Mouse (Mus musculus): ENCODE data around the gene Agpat3. TPM values are rescaled to one million over a fixed set of nuclear protein-coding genes. Genes with fewer than 3 reads are reported as not detected.

The Agpat3 gene
- polyA plus RNA-seq, 1 experiment from 2014 or later: 46.1 TPM

GRCm38 (mm10) chr10:78383567-78383966 lies 31.3 kb upstream of the Agpat3 start:
- no peak overlapping the region for H3K9ac ChIP-seq
- 0 out of 2 replicates have a peak, but pooled peaks cover 4% of the 10 kb centered on the region for H3K27me3 ChIP-seq (replicated peaks)
- H3K4me1 ChIP-seq (replicated peaks): no peaks in the 10 kb centered on the region
- no peak overlapping the region for H3K27ac ChIP-seq (ENCODE audit: poor library complexity, severe bottlenecking)
- 67% methylated on average over 3 of the region's 3 CpGs for WGBS
- no peak overlapping the region for H3K4me2 ChIP-seq
- no peaks in the 10 kb centered on the region for H3K36me3 ChIP-seq
- H3K9me3 ChIP-seq (replicated peaks): peaks cover 1% of the 10 kb centered on the region; the same call in 1 of the 2 replicates
- no peak for ATAC-seq (ENCODE audit: insufficient number of reproducible peaks, low FRiP score)
- no peak overlapping the region for H3K4me3 ChIP-seq

GRCm38 (mm10) chr10:78378516-78378915 lies 26.2 kb upstream of the Agpat3 start:
- H3K27me3 ChIP-seq (replicated peaks): 0 out of 2 replicates have a peak, but pooled peaks cover 6% of the 10 kb centered on the region
- H3K4me1 ChIP-seq (replicated peaks): no peaks in the 10 kb centered on the region
- ATAC-seq (ENCODE audit: insufficient number of reproducible peaks, low FRiP score): no peak
- peaks cover 7% of the 10 kb centered on the region for H3K9me3 ChIP-seq (replicated peaks)
- H3K27ac ChIP-seq (ENCODE audit: poor library complexity, severe bottlenecking): no peak overlapping the region
- H3K36me3 ChIP-seq: no peaks in the 10 kb centered on the region
- WGBS: 94% methylated on average over 7 of the region's 7 CpGs
- no peak overlapping the region for H3K4me3 ChIP-seq
- H3K9ac ChIP-seq: no peak overlapping the region
- no peak overlapping the region for H3K4me2 ChIP-seq

DNA sequence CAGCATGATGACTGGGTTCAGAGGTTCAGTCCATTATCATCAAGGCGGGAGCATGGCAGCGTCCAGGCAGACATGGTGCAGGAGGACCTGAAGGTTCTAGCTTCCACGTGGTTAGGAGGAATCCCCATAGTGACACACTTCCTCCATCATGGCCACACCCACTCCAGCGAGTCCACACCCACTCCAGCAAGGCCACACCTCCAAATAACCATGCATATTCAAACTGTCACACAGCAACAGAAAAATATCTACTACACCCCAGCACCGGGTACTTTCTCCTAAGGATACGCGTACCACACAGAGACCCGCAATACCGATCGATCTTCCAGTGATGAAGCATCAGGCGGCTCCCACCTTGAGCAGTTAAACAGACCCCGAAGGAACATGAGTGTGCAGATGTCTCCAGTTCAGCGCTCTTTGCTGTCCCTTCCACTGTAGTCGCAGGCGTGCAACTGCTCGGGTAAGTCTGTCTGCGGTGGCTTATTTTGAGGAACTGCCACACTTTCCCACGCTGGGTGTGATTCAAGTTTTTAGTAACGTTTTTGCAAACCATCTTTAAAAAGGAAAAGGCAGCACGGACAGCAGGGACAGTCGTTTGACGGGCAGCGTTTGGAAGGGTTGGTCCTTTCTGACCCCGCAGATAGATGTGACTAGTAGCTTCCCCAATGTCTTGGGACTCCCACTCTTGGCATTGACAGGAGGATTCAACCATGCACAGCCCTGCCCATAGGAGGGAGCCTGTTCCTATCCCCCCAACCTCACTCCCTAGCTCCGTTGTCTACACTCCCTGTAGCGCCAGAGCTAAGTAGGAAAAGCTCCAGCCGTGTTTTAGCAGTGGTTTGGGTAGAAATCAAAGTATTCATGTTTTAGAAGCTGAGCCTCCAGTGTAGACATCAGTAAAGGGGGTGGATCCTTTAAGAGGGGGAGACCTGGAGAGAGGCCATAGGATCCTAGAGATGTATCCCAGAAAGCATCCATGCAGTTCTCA lies 20.7 kb upstream of the Agpat3 start:
- Histone ChIP-seq H3K27ac (ENCODE audit: poor library complexity, severe bottlenecking) (no peak overlapping the region), H3K4me3 (no peak overlapping the region), H3K36me3 (no peaks in the 10 kb centered on the region), H3K4me1 (replicated peaks) (no peaks in the 10 kb centered on the region), H3K9ac (no peak overlapping the region), H3K4me2 (no peak overlapping the region), H3K9me3 (replicated peaks) (peaks cover 9% of the 10 kb centered on the region; the same call in 1 of the 2 replicates), H3K27me3 (replicated peaks) (peaks cover 22% of the 10 kb centered on the region; the same call in 1 of the 2 replicates)
- ATAC-seq (ENCODE audit: insufficient number of reproducible peaks, low FRiP score): no peak
- 63% methylated on average over 27 of the region's 27 CpGs for WGBS

GRCm38 (mm10) chr10:78371746-78372145 lies 19.5 kb upstream of the Agpat3 start:
- 80% methylated on average over 6 of the region's 6 CpGs for WGBS
- 0 out of 2 replicates have a peak, but pooled peaks have one; percentile 39 for ATAC-seq (ENCODE audit: insufficient number of reproducible peaks, low FRiP score)
- Histone ChIP-seq H3K27me3 (replicated peaks) (peaks cover 24% of the 10 kb centered on the region; the same call in 1 of the 2 replicates), H3K4me3 (no peak overlapping the region), H3K4me1 (replicated peaks) (peaks cover 7% of the 10 kb centered on the region), H3K9me3 (replicated peaks) (peaks cover 9% of the 10 kb centered on the region; the same call in 1 of the 2 replicates), H3K36me3 (no peaks in the 10 kb centered on the region), H3K4me2 (no peak overlapping the region), H3K27ac (ENCODE audit: poor library complexity, severe bottlenecking) (no peak overlapping the region), H3K9ac (no peak overlapping the region)

DNA sequence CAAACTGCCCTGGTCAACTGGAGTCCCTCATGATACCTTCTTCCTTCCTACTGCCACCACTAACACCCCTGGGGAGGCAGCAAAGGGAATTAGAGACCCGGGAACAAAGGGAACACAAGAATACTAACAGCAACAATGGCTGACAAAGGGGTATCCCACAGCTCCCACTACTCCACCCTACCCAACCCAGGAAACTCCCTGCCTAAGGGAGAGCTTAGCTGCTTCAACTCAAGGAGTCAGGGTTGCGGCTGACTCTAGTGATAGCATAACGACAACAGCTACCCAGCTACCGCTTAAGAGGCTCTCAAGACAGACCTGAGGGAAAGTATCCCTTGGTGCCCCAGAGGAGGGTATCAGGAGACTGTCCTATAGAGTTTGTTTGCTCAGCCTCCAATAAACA lies 15.3 kb upstream of the Agpat3 start:
- no peaks in the 10 kb centered on the region for H3K36me3 ChIP-seq
- H3K4me1 ChIP-seq (replicated peaks): peaks cover 20% of the 10 kb centered on the region
- H3K9me3 ChIP-seq (replicated peaks): peaks cover 7% of the 10 kb centered on the region; the same call in 1 of the 2 replicates
- no peak overlapping the region for H3K27ac ChIP-seq (ENCODE audit: poor library complexity, severe bottlenecking)
- H3K4me3 ChIP-seq: no peak overlapping the region
- H3K27me3 ChIP-seq (replicated peaks): peaks cover 14% of the 10 kb centered on the region; the same call in 1 of the 2 replicates
- no peak for ATAC-seq (ENCODE audit: insufficient number of reproducible peaks, low FRiP score)
- 40% methylated on average over 4 of the region's 4 CpGs for WGBS
- H3K9ac ChIP-seq: no peak overlapping the region
- H3K4me2 ChIP-seq: no peak overlapping the region

DNA sequence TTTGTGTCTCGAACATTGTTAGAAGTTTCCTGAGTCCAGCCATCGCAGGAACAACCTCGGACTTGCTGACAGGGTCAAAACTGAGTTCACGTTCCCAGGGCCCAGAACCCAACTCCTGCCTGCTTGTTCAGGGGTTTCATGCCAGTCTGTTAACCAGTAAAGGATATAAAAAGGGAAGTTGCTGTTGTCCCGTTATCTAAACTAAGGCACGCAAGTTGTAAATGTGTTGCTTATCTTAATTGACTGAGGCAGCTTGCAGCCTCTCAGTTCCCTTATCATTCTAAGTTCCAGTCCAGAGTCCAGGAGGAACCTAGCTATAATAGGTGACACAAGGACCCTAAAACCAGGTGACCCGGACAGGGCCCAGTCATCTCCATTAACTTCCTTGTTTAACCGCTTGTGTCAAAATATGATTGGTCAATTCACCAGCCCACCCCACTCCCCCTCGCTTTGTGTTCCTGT lies 14.6 kb upstream of the Agpat3 start:
- Histone ChIP-seq H3K4me2 (peak overlapping the region; percentile 43), H3K27ac (ENCODE audit: poor library complexity, severe bottlenecking) (peak overlapping the region; percentile 17; the same call in 1 of the 2 replicates)
- ATAC-seq (ENCODE audit: insufficient number of reproducible peaks, low FRiP score): no peak; the same call in none of the 2 replicates

GRCm38 (mm10) chr10:78366195-78366834 lies 14.0 kb upstream of the Agpat3 start:
- peak overlapping the region; percentile 17; the same call in 1 of the 2 replicates for H3K27ac ChIP-seq (ENCODE audit: poor library complexity, severe bottlenecking)
- 33% methylated on average over 5 of the region's 5 CpGs for WGBS
- H3K4me1 ChIP-seq (replicated peaks): peaks cover 20% of the 10 kb centered on the region
- H3K4me2 ChIP-seq: peak overlapping the region; percentile 43
- H3K4me3 ChIP-seq: no peak overlapping the region
- H3K9ac ChIP-seq: no peak overlapping the region
- no peak for ATAC-seq (ENCODE audit: insufficient number of reproducible peaks, low FRiP score)
- H3K36me3 ChIP-seq: no peaks in the 10 kb centered on the region
- peaks cover 14% of the 10 kb centered on the region; the same call in 1 of the 2 replicates for H3K27me3 ChIP-seq (replicated peaks)
- H3K9me3 ChIP-seq (replicated peaks): peaks cover 7% of the 10 kb centered on the region; the same call in 1 of the 2 replicates

More for the DNA sequence above, 14.6 kb upstream of the Agpat3 start:
- 18% methylated on average over 9 of the region's 9 CpGs for WGBS
- peaks cover 7% of the 10 kb centered on the region; the same call in 1 of the 2 replicates for H3K9me3 ChIP-seq (replicated peaks)
- no peak overlapping the region for H3K9ac ChIP-seq
- H3K4me3 ChIP-seq: no peak overlapping the region
- H3K4me1 ChIP-seq (replicated peaks): peaks cover 20% of the 10 kb centered on the region
- H3K27me3 ChIP-seq (replicated peaks): peaks cover 14% of the 10 kb centered on the region; the same call in 1 of the 2 replicates
- no peaks in the 10 kb centered on the region for H3K36me3 ChIP-seq

- H3K9me3 ChIP-seq (replicated peaks): peaks cover 6% of the 10 kb centered on the region; the same call in 1 of the 2 replicates
- H3K4me3 ChIP-seq: no peak overlapping the region
- H3K4me1 ChIP-seq (replicated peaks): peaks cover 20% of the 10 kb centered on the region
- H3K9ac ChIP-seq: no peak overlapping the region
- peaks cover 14% of the 10 kb centered on the region; the same call in 1 of the 2 replicates for H3K27me3 ChIP-seq (replicated peaks)
- no peak overlapping the region for H3K27ac ChIP-seq (ENCODE audit: poor library complexity, severe bottlenecking)
- WGBS: 68% methylated on average over 6 of the region's 6 CpGs
- H3K4me2 ChIP-seq: no peak overlapping the region
- H3K36me3 ChIP-seq: no peaks in the 10 kb centered on the region
- no peak for ATAC-seq (ENCODE audit: insufficient number of reproducible peaks, low FRiP score)
Observed at GRCm38 (mm10) chr10:78365555-78365954, 13.3 kb upstream of the Agpat3 start.

DNA sequence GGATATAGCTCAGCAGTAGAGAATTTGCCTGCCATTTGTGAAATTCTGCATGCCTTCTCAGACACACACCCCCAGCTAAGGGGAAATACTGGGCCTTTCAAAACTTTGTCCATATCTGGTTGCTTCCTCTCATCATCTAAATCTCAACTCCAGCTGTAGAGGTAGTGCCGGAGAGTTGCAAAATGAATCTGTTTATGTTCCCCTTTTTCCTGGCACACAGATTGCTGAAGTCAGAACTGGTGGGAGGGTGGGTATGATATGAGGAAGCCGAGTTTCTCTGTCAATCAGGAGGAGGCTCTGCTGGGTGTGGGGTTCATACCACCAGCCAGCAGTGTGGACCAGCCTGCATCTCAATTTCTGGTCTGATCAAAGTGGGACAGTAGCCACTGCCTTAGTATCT lies 11.8 kb upstream of the Agpat3 start:
- no peak for ATAC-seq (ENCODE audit: insufficient number of reproducible peaks, low FRiP score)
- H3K9me3 ChIP-seq (replicated peaks): no peaks in the 10 kb centered on the region
- H3K9ac ChIP-seq: no peak overlapping the region
- H3K27me3 ChIP-seq (replicated peaks): peaks cover 11% of the 10 kb centered on the region; the same call in 1 of the 2 replicates
- H3K4me3 ChIP-seq: no peak overlapping the region
- H3K4me1 ChIP-seq (replicated peaks): peaks cover 20% of the 10 kb centered on the region
- H3K4me2 ChIP-seq: no peak overlapping the region
- H3K27ac ChIP-seq (ENCODE audit: poor library complexity, severe bottlenecking): no peak overlapping the region
- WGBS: 50% methylated on average over 2 of the region's 2 CpGs
- H3K36me3 ChIP-seq: no peaks in the 10 kb centered on the region

- no peak overlapping the region for H3K9ac ChIP-seq
- H3K4me2 ChIP-seq: no peak overlapping the region
- WGBS: 87% methylated on average over 6 of the region's 6 CpGs
- no peak overlapping the region for H3K4me3 ChIP-seq
- no peak for ATAC-seq (ENCODE audit: insufficient number of reproducible peaks, low FRiP score)
- H3K27ac ChIP-seq (ENCODE audit: poor library complexity, severe bottlenecking): no peak overlapping the region
- peaks cover 6% of the 10 kb centered on the region; the same call in 1 of the 2 replicates for H3K27me3 ChIP-seq (replicated peaks)
- peaks cover 20% of the 10 kb centered on the region for H3K4me1 ChIP-seq (replicated peaks)
- no peaks in the 10 kb centered on the region for H3K36me3 ChIP-seq
- H3K9me3 ChIP-seq (replicated peaks): no peaks in the 10 kb centered on the region
Observed at GRCm38 (mm10) chr10:78363366-78363765, 11.1 kb upstream of the Agpat3 start.
